Mouse (Mus musculus): ENCODE measurements around the gene Ing3.

Ing3 gene

GRCm38 (mm10) chr6:21991151-21991550 lies 41.8 kb downstream of the Ing3 start:
- no peak for DNase-seq (ENCODE audit: low spot score in 2 of 2)

GRCm38 (mm10) chr6:21993070-21993469 lies 43.7 kb downstream of the Ing3 start:
- DNase-seq (ENCODE audit: low spot score in 2 of 2), result no peak

- no peak for DNase-seq (ENCODE audit: low spot score in 2 of 2)
Observed at GRCm38 (mm10) chr6:21998131-21998530, 48.8 kb downstream of the Ing3 start.

GRCm38 (mm10) chr6:21999025-21999424 lies 49.7 kb downstream of the Ing3 start:
- no peak for DNase-seq (ENCODE audit: low spot score in 2 of 2)

GRCm38 (mm10) chr6:22000086-22000485 lies 50.7 kb downstream of the Ing3 start:
- no peak for DNase-seq (ENCODE audit: low spot score in 2 of 2)

- no peak for DNase-seq (ENCODE audit: low spot score in 2 of 2)
Observed at GRCm38 (mm10) chr6:22000881-22001280, 51.5 kb downstream of the Ing3 start.

GRCm38 (mm10) chr6:22001284-22001916 lies 52.0 kb downstream of the Ing3 start:
- DNase-seq (ENCODE audit: low spot score in 2 of 2), result no peak

- DNase-seq (ENCODE audit: low spot score in 2 of 2), result no peak
Observed at GRCm38 (mm10) chr6:22002521-22003199, 53.3 kb downstream of the Ing3 start.

GRCm38 (mm10) chr6:22003200-22003587 lies 53.8 kb downstream of the Ing3 start:
- no peak for DNase-seq (ENCODE audit: low spot score in 2 of 2)

- no peak for DNase-seq (ENCODE audit: low spot score in 2 of 2)
Observed at GRCm38 (mm10) chr6:22003959-22004543, 54.7 kb downstream of the Ing3 start.

- no peak for DNase-seq (ENCODE audit: low spot score in 2 of 2)
Observed at GRCm38 (mm10) chr6:22008346-22008745, 59.0 kb downstream of the Ing3 start.

GRCm38 (mm10) chr6:22010258-22010657 lies 60.9 kb downstream of the Ing3 start:
- no peak for DNase-seq (ENCODE audit: low spot score in 2 of 2)

GRCm38 (mm10) chr6:22010761-22011281 lies 61.5 kb downstream of the Ing3 start:
- DNase-seq (ENCODE audit: low spot score in 2 of 2), result no peak

GRCm38 (mm10) chr6:22011546-22011945 lies 62.2 kb downstream of the Ing3 start:
- no peak for DNase-seq (ENCODE audit: low spot score in 2 of 2)

GRCm38 (mm10) chr6:22012099-22012498 lies 62.7 kb downstream of the Ing3 start:
- DNase-seq (ENCODE audit: low spot score in 2 of 2), result no peak

GRCm38 (mm10) chr6:22012501-22012900 lies 63.1 kb downstream of the Ing3 start:
- no peak for DNase-seq (ENCODE audit: low spot score in 2 of 2)

- DNase-seq (ENCODE audit: low spot score in 2 of 2), result no peak
Observed at GRCm38 (mm10) chr6:22013394-22013793, 64.0 kb downstream of the Ing3 start.

GRCm38 (mm10) chr6:22014291-22014911 lies 65.0 kb downstream of the Ing3 start:
- no peak for DNase-seq (ENCODE audit: low spot score in 2 of 2)

- no peak for DNase-seq (ENCODE audit: low spot score in 2 of 2)
Observed at GRCm38 (mm10) chr6:22017631-22018030, 68.3 kb downstream of the Ing3 start.

- DNase-seq (ENCODE audit: low spot score in 2 of 2), result no peak
Observed at GRCm38 (mm10) chr6:22018768-22019445, 69.5 kb downstream of the Ing3 start.

- no peak for DNase-seq (ENCODE audit: low spot score in 2 of 2)
Observed at GRCm38 (mm10) chr6:22019637-22020036, 70.3 kb downstream of the Ing3 start.

- DNase-seq (ENCODE audit: low spot score in 2 of 2), result no peak
Observed at GRCm38 (mm10) chr6:22020696-22021095, 71.3 kb downstream of the Ing3 start.
